Mouse (Mus musculus) urinary bladder, adult 18-20 months (tissue): ENCODE measurements around the gene Cxcr6.
"Not testable (repeated sequence)": the region's sequence is repeated elsewhere in the genome, so short reads cannot be mapped to it uniquely, and the experiment has no call there.

Experiments used
- DNase-seq, 2 experiments: peaks; one replicate each; pipeline ENCODE4 v3.0.0; 2022; ENCODE audit warnings: low spot score in 2 of 2, mixed read lengths in 2 of 2

The Cxcr6 gene

DNA sequence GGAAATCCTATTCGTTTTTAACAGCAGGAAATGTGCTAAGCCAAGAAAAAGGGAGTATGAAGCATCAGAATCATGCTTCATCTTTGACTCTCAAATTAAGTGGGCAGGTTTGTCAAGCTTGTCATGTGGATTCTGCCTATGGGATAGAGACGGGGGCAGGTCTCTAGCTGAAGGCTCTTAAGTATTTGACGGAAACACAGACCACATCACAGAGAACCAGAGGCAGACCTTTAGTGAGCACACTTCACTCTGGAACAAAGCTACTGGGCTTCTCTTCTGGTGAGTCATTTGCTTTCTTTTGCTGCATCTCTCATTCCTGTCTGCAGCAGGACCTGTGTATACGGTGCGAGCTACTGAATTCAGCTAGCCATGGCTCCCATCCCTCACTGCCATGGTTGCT, at the start of gene Cxcr6:
Cxcr6 (plus strand) TSS at position 209 of the 400 bp plus-strand sequence.
- no peak for DNase-seq

DNA sequence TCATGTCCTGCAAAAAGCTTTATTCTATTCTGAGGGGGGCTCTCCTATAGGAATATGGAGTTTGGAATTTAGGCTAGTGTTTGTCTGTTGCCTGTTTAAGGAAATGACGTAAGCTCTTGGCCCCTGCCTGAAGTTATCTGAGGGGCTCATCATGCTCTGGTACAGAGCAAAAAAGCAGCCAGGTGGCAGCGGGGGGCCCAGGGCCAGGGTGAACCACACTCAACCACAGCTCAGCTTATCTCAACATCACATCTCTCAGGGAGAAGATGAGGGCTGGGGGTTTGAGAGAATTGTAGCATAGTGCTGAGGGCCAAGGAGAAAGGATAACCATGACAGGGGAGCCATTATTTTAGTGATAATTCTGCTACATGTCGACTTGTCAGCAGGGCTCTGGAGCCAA, 49.5 kb upstream of the Cxcr6 start:
- no peak for DNase-seq

DNA sequence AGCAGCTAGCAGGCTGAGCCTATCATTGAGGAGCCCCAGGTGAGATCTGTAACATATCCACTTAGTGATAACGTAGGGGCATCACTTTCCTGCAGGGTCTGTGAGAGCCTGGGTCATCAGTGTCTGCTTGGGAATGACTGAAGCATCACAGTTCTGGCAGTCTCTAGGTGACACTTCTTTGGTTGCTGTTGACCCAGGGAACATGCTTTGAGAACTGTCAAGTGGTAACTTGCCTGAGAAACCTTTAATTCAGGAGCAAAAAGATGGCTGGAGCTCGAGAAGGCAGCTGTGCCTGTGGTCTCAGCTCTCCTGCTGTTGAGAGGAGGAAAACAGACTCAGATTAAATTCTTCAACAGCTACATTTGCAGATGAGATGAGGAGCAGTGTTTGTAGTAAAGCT, 48.9 kb upstream of the Cxcr6 start:
- DNase-seq, result no peak

DNA sequence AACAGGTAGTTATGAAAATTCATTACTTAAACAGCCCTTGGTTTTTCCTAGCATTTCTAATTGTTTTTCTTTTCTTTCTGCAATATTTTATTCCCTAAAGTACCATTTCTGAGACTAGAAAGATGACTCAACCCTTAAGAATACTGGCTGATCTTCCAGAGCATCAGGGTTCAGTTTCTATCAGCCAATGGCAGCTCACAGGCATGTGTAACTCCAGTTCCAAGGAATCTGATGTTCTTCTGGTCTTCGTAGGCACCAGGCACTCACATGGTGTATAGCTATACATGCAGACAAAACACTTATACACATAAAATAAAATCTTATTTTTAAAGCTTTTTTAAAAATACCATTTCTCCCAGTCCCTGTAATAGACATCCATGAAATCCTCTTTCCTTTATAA, 48.1 kb upstream of the Cxcr6 start:
- no peak for DNase-seq

DNA sequence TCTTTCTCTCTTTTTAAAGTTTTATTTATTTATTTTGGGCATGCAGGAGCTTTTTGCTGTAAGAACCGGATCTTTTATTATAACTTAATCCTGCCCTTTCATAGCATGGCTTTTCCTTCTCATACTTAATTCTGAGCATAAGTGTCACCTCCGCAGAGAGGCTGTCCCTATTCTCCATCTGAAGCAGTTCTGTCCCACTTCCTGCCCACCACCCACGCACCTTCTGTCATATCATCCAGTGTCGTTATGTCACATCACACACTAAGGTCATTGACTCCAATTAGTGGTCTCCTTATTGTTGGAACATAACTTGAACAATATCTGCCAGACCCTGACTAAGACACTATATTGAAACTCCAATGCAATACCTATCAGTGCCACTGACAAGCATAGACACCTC, 47.6 kb upstream of the Cxcr6 start:
- DNase-seq, result no peak

DNA sequence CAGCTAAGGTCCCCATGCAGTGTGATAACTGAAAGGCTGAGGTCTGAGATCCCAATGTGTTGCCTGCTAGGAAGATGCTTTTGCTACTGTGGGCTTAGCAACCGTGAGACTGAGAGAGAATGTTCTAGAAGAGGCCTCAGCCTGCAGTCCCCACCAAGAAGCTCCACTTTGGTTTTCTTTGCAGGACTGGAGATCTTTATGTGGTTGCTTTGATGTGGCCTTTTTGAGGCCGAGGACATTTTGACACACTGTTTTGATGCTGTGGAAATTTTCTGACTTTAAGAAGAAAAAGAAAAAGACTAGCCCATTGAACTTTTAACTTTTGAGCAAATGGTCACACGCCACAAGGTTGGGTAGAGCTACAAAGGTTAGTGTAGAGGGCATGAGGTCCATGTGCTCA, 45.5 kb upstream of the Cxcr6 start:
- no peak for DNase-seq

DNA sequence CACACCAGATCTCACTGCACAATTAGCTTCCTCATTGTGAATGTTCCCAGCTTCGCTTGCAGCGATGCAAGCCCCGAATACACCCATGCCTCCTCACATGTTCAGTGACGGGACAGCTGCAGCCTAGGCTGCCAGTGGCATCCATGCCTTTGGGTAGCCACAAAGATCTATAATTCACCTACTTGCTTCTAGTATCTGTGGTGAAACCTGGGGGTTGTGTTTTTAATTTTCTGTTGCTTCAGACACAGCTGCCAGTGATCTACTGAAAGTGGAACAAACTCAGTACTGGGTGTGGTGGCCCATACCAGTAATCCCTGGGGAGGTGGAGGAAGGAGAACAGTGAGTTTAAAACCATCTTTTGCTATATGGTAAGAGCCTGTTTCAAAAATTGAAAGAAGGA, 43.4 kb upstream of the Cxcr6 start:
- DNase-seq, result no peak

- DNase-seq, result no peak
These were observed 42.5 kb upstream of the Cxcr6 start for GRCm38 (mm10) chr9:123763771-123764170.

GRCm38 (mm10) chr9:123766996-123767395, 39.3 kb upstream of the Cxcr6 start:
- DNase-seq, result no peak

GRCm38 (mm10) chr9:123768443-123768842, 37.8 kb upstream of the Cxcr6 start:
- no peak for DNase-seq

DNA sequence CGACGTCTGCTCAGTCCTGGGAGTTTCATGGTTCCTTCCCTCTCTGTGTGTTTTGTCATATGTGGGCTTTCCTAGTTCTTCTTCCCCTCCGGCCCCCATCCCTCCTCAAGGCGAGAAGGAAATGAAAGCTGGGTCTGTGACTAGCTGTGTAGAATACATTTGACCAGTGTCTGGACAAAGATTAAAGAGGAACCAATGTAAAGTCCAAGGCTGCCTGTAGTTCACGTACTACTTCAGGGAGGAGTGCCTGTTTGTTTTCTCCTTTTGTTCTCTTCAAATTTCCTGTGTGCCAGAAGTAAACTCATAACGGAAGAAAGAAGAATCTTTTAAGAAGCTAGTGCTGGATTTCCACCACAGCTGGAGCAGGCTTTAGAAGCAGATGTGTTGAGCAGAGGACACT, 36.7 kb upstream of the Cxcr6 start:
- DNase-seq, result no peak

- DNase-seq, result not testable (repeated sequence)
These were observed 33.0 kb upstream of the Cxcr6 start for GRCm38 (mm10) chr9:123773299-123773698.

GRCm38 (mm10) chr9:123788855-123789529, 17.3 kb upstream of the Cxcr6 start:
- no peak for DNase-seq

- DNase-seq, result peak; percentile 3 to 21
These were observed 10.1 kb upstream of the Cxcr6 start for GRCm38 (mm10) chr9:123796174-123796573.

DNA sequence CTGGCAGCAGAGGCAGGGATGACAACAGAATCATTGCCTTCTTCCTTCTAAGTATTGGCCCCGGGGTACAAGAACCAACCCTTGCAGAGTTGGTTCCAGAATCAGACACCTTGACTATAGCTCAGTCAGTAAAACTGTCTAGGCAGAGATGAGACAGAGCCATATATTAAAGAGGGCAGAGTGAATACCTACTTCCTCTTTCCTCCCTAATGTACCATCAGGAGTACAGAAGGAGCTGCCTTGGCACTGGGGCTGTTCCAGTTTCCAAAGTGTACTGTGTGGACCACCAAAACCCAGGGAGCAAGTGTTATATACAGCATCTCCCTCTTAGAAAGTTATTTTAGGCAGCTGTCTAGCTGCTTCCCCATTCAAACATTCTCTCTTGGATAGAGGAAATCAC, 4.7 kb upstream of the Cxcr6 start:
- DNase-seq, result no peak

DNA sequence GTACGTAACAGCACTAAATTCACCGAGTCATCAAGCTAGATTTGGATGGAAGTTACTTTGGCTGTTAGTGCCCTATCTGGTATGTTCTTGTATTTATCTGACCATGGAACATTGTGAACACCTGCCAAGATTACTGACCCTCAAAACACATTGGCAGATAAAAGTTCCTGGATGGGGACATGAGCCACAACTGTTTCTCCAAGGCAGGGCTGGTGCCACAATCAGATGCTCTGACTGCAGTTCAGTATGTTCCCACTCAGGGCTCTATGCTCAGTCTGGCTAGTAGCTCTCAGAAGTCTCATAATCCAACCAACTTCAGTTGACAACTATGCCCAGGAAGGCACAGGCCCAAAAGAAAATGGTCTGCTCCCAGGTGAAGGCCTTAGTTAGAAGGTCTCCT, 3.9 kb upstream of the Cxcr6 start:
- no peak for DNase-seq

- DNase-seq, result no peak
These were observed 3.4 kb upstream of the Cxcr6 start for GRCm38 (mm10) chr9:123802896-123803295.

DNA sequence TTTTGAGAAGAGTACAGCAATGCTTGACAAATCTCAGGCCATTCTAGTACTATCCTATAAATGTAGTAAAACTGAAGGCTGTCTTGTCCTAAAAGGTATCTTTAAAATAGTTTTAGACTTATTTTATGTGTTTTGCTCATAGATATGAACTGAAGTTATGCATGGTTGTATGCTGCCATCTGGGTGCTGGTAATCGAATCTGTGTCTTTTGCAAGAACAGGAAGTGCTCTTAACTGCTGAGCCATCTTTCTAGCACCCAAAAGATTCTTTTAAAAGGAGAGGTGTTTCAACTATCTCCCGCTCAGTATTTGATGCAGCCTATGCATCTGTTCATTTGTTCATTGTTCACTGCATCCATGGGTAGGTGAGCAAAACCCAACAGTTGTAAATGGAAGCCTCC, 1.0 kb upstream of the Cxcr6 start:
- DNase-seq, result no peak

- no peak for DNase-seq
These were observed 2.3 kb downstream of the Cxcr6 start for GRCm38 (mm10) chr9:123808583-123808982.

GRCm38 (mm10) chr9:123811831-123812230, 5.6 kb downstream of the Cxcr6 start:
- DNase-seq, result no peak

DNA sequence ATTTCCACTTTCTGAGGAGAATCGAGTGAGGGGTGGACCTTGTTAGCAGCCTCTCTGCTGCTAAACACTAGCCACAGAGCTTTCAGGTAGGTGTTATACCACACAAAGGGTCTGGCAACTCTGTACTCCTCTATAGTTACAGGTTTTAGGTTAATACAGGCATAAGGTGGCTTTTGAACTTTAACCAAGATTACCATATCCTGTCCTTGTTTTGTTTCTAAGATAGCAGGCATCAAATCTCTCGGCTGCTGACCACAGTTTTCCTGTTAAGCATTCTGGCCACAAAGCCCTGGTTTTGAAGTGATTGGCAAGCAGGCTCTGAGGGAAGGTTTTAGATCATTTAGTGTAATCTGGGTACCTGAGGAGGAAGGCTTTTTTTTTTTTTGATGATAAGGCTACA, 8.1 kb downstream of the Cxcr6 start:
- DNase-seq, result no peak

- no peak for DNase-seq
These were observed 8.5 kb downstream of the Cxcr6 start for GRCm38 (mm10) chr9:123814821-123815220.

DNA sequence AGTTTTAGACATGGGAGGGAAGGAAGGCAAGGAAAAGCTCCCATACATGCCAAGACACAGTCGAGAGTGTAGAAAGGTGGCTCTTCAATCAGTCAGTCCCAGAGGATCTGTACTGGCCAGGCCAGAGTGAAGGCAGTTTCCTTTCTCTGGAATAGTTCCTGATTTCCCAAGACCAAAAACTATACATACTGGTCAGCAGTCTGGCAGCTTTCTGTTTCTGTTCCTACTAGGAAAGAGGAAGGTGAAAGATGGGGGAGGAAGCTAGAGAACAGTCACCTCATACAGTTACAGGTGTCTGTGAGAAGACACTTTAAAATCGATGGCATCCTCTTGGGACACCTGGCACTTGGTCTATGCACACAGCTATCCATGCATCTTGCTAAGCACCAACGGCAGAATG, 9.2 kb downstream of the Cxcr6 start:
- no peak for DNase-seq

DNA sequence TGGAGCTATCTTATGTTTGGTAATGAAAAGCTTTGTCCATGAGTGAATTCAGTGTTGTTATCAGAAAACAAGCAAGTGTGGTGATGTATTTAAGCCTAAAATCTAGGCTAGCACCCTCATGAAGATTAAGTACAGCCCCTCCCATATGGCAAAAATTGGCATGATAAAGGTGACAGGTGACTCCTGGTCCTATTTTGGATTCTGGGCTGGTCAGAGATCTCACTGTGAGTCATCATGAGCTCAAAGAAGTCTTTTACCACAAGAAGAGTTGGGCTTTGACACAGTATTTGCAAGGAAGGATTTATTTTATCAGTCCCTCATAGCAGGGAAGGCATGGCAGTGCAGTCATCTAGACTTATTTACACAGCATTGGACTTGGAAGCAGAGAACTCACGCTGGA, 9.7 kb downstream of the Cxcr6 start:
- DNase-seq, result no peak
